Mouse (Mus musculus) embryonic facial prominence, embryonic 11.5 days (tissue): ENCODE data around the gene Gm20518. TPM values are rescaled to one million over a fixed set of nuclear protein-coding genes. Genes with fewer than 3 reads are reported as not detected.

Source experiments
- ATAC-seq: fragments of 200-750 bp; cut with Nextera tagmentation; replicated peaks from 2 replicates; pipeline ENCODE4 v1.8.0; 2017; ENCODE audit warnings: low read depth; ENCODE audit not compliant: insufficient number of reproducible peaks, low FRiP score, low TSS enrichment
- DNase-seq: peaks from one replicate; pipeline ENCODE4 v3.0.0-alpha.2; 2015; ENCODE audit warnings: low spot score
- H3K27ac ChIP-seq: fragments of 300-500 bp; sonication (generic); replicated peaks from 2 replicates; pipeline ENCODE4 v1.5.1; 2014; ENCODE audit warnings: mild to moderate bottlenecking, low read depth, low read length, control low read depth
- H3K27me3 ChIP-seq: fragments of 300-500 bp; sonication (generic); 2 replicates; pipeline ENCODE4 v1.6.1; 2014; ENCODE audit warnings: mild to moderate bottlenecking, low read length, moderate library complexity, mixed read lengths; ENCODE audit not compliant: control insufficient read depth, insufficient read depth
- H3K36me3 ChIP-seq: fragments of 300-500 bp; sonication (generic); replicated peaks from 2 replicates; pipeline ENCODE4 v1.6.1; 2014; ENCODE audit warnings: low read depth, mild to moderate bottlenecking, low read length, moderate library complexity, mixed read lengths; ENCODE audit not compliant: control insufficient read depth, insufficient read depth
- H3K4me1 ChIP-seq: fragments of 300-500 bp; sonication (generic); 2 replicates; pipeline ENCODE4 v1.6.1; 2014; ENCODE audit warnings: low read length, mixed read lengths; ENCODE audit not compliant: control insufficient read depth, insufficient read depth
- H3K4me2 ChIP-seq: fragments of 300-500 bp; sonication (generic); 2 replicates; pipeline ENCODE4 v1.6.1; 2014; ENCODE audit warnings: low read depth, mild to moderate bottlenecking, control low read depth, low read length, moderate library complexity
- H3K4me3 ChIP-seq: fragments of 300-500 bp; sonication (generic); 2 replicates; pipeline ENCODE4 v1.5.1; 2014; ENCODE audit warnings: low read depth, low read length, control low read depth
- H3K9ac ChIP-seq: fragments of 300-500 bp; sonication (generic); replicated peaks from 2 replicates; pipeline ENCODE4 v1.6.1; 2014; ENCODE audit warnings: mild to moderate bottlenecking, control low read depth, low read length
- H3K9me3 ChIP-seq: fragments of 300-500 bp; sonication (generic); replicated peaks from 2 replicates; pipeline ENCODE4 v1.6.1; 2016; ENCODE audit warnings: mild to moderate bottlenecking, low read length, inconsistent platforms, mixed read lengths; ENCODE audit not compliant: control insufficient read depth
- WGBS: fragments of 180-500 bp; shearing (Covaris S2); extraction: QIAGEN DNeasy Blood & Tissue Kit; methylation state at CpG from one replicate; pipeline ENCODE4 v1.1.7; 2014; 5-methylcytosine and 5-hydroxymethylcytosine counted together
- polyA plus RNA-seq: library from polyadenylated mRNA; unstranded; fragments of >200 nt; fragmentation: Nextera tagmentation; extraction: Ambion mirVana; gene quantifications from 2 replicates; pipeline ENCODE4 v1.2.1, GENCODE M21; 2014

Gm20518 gene
- polyA plus RNA-seq, 1 experiment from 2014 or later = 0.14 TPM

GRCm38 (mm10) chr16:17929631-17930030 is 38.2 kb upstream of the Gm20518 start:
- no peaks in the 10 kb centered on the region for H3K4me1 ChIP-seq
- no peaks in the 10 kb centered on the region for H3K9me3 ChIP-seq
- ATAC-seq (no peak), DNase-seq (no peak)
- H3K36me3 ChIP-seq = peaks cover 3% of the 10 kb centered on the region; the same call in 1 of the 2 replicates
- H3K4me3 ChIP-seq = no peak overlapping the region
- WGBS = 82% methylated on average over 2 of the region's 2 CpGs
- H3K4me2 ChIP-seq = no peak overlapping the region
- H3K9ac ChIP-seq = no peak overlapping the region
- H3K27ac ChIP-seq = no peak overlapping the region
- H3K27me3 ChIP-seq = no peaks in the 10 kb centered on the region

DNA sequence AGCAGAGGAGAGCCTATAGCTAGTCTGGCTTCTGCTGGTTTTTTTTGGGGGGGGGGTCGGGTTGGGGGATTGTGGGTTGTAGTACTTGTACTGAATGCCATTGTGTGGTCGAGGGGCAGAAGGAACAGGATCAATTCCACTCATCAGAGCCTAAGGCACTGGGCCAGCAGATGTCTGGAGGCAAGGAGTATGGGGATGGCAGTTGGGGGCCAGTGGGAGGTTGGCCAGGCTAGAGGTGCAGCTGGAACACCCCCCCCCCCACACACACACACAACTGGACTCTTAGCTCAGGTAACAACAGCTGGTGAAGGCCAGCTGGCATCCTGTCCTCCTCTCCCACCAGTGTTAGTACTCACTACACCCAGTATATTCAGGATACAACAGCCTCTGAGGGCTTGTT is 37.7 kb upstream of the Gm20518 start:
- DNase-seq = no peak
- Histone ChIP-seq H3K4me2 (no peak overlapping the region), H3K4me1 (no peaks in the 10 kb centered on the region), H3K27me3 (no peaks in the 10 kb centered on the region), H3K9me3 (no peaks in the 10 kb centered on the region), H3K4me3 (no peak overlapping the region), H3K36me3 (peaks cover 3% of the 10 kb centered on the region; the same call in 1 of the 2 replicates), H3K27ac (no peak overlapping the region), H3K9ac (0 out of 2 replicates have a peak overlapping the region, but pooled peaks have one; percentile 62)
- WGBS = 22% methylated on average over 2 of the region's 2 CpGs
- 0 out of 2 replicates have a peak, but pooled peaks have one; percentile 1 for ATAC-seq

GRCm38 (mm10) chr16:17928627-17929104 is 37.2 kb upstream of the Gm20518 start:
- DNase-seq = peak; percentile 84
- Histone ChIP-seq H3K9ac (peak overlapping the region; percentile 62), H3K27ac (peak overlapping the region; percentile 47), H3K27me3 (no peaks in the 10 kb centered on the region), H3K4me1 (no peaks in the 10 kb centered on the region), H3K9me3 (no peaks in the 10 kb centered on the region), H3K4me2 (peak overlapping the region; percentile 71), H3K36me3 (peaks cover 3% of the 10 kb centered on the region; the same call in 1 of the 2 replicates), H3K4me3 (peak overlapping the region; percentile 72)
- WGBS = under 1% methylated on average over 9 of the region's 9 CpGs
- peak; percentile 50 for ATAC-seq

GRCm38 (mm10) chr16:17928087-17928580 is 36.7 kb upstream of the Gm20518 start, which contains the start of gene Slc25a1:
TSS of gene Slc25a1 (minus strand) at chr16:17928219.
- DNase-seq = peak; percentile 84
- peak within 1 kb of the TSS; percentile 72 for H3K4me3 ChIP-seq
- H3K27me3 ChIP-seq = no peaks in the 10 kb centered on the region
- H3K9ac ChIP-seq = peak within 1 kb of the TSS; percentile 62
- H3K9me3 ChIP-seq = no peaks in the 10 kb centered on the region
- H3K4me2 ChIP-seq = peak within 1 kb of the TSS; percentile 71
- H3K27ac ChIP-seq = peak within 1 kb of the TSS; percentile 59
- peaks cover 3% of the 10 kb centered on the region; the same call in 1 of the 2 replicates for H3K36me3 ChIP-seq
- H3K4me1 ChIP-seq = no peaks in the 10 kb centered on the region
- WGBS = under 1% methylated on average over 44 of the region's 47 CpGs
- ATAC-seq = peak; percentile 63

DNA sequence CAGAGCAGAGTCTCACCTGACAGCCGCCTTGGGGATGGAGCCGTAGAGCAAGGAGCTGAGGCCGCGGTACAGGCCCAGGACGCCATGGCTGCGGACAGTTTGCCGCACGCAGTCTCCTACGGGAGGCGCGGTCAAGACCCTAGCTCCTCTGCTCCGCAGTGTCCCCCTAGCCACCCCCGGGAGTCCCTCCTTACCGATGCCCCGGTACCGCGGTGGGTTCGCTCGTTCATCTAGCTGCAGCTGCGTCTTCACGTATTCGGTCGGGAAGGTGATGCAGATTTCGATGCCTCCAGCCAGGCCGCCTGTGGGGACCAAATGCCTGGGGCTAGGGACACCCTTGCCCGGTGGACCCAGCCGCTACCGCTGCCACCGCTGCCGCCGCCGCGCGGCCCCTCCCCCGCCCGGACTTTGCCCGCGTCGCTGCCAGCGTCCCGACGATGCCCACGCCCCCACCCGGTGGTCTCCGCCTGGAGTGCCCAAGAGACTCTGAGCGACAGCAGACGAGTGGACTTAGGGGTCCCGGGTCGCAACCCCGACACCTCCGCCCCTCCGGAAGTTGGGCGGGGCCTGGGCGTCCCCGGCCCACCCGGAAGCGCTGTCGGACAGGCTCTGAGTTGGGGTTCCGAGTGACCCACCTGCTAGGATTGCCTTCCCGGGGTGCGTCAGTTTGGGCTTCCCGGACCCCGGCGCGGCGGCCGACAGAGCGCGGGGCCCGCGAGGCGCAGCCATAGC is 36.0 kb upstream of the Gm20518 start:
- DNase-seq = peak; percentile 65

GRCm38 (mm10) chr16:17922163-17922538 is 30.7 kb upstream of the Gm20518 start:
- Histone ChIP-seq H3K4me1 (no peaks in the 10 kb centered on the region; the same call in 1 of the 2 replicates), H3K4me2 (peak overlapping the region; percentile 94), H3K36me3 (peaks cover 3% of the 10 kb centered on the region; the same call in 1 of the 2 replicates), H3K27me3 (peaks cover 5% of the 10 kb centered on the region; the same call in 1 of the 2 replicates), H3K9ac (peak overlapping the region; percentile 89), H3K4me3 (peak overlapping the region; percentile 81), H3K27ac (no peak overlapping the region; the same call in 1 of the 2 replicates), H3K9me3 (no peaks in the 10 kb centered on the region)
- ATAC-seq (peak; percentile 14; the same call in 1 of the 2 replicates), DNase-seq (no peak)
- under 1% methylated on average over 14 of the region's 14 CpGs for WGBS

More for the DNA sequence above, 36.0 kb upstream of the Gm20518 start:
- ATAC-seq = peak; percentile 15
- no peaks in the 10 kb centered on the region for H3K9me3 ChIP-seq
- H3K36me3 ChIP-seq = peaks cover 3% of the 10 kb centered on the region; the same call in 1 of the 2 replicates
- no peaks in the 10 kb centered on the region; the same call in 1 of the 2 replicates for H3K4me1 ChIP-seq
- H3K9ac ChIP-seq = peak overlapping the region; percentile 62
- H3K27ac ChIP-seq = peak overlapping the region; percentile 59; the same call in 1 of the 2 replicates
- under 1% methylated on average over 69 of the region's 72 CpGs for WGBS
- peak overlapping the region; percentile 72 for H3K4me3 ChIP-seq
- no peaks in the 10 kb centered on the region for H3K27me3 ChIP-seq
- peak overlapping the region; percentile 71 for H3K4me2 ChIP-seq

DNA sequence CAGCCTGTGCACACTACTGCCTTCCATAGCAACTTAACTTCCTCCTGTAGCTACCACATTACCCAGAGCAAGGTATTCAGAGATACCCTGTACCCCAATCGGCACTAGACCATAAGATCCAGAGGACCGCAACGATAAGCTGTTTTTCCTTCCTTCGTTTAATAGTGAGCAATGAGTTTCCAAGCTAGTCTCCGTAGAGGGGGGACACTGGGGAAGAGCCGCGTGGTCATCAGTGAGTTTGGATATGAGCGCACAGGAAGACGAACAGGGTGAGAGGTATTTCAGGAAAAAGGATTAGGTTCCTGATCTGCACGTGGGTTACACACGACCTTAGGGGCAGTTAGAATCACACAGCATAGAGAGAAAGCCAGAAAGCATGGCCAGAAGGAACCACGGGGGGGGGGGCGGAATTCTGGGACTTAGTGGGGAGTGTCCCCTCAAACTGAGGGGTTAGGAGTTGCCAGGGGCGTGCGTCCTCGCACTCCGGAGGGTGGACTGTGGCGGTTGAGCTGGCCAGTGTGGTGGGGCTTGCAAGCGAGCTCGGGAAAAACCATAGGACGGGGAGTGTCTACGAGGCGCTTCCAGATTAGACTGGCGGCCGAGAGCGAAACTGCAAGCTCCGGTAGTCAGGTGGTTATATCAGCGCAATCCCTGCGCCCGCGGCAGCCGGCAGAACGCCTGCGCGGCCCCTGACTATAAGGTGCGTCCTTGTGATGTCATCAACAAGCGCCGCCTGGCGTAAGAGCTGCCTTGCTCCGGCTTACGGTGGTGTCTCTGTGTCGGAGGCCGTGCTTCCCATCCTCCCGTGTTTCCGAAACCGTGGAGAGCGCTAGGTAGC is 30.1 kb upstream of the Gm20518 start:
- peaks cover 3% of the 10 kb centered on the region; the same call in 1 of the 2 replicates for H3K36me3 ChIP-seq
- no peaks in the 10 kb centered on the region for H3K9me3 ChIP-seq
- peak; percentile 94 for ATAC-seq
- H3K4me1 ChIP-seq = no peaks in the 10 kb centered on the region; the same call in 1 of the 2 replicates
- H3K4me3 ChIP-seq = peak overlapping the region; percentile 81
- peak; percentile 99 for DNase-seq
- peaks cover 7% of the 10 kb centered on the region; the same call in 1 of the 2 replicates for H3K27me3 ChIP-seq
- WGBS = 2% methylated on average over 47 of the region's 47 CpGs
- H3K9ac ChIP-seq = peak overlapping the region; percentile 89
- H3K4me2 ChIP-seq = peak overlapping the region; percentile 94
- H3K27ac ChIP-seq = peak overlapping the region; percentile 53
